8 mouse cellular contexts compared by ENCODE assay signal in the genomic region with DNA sequence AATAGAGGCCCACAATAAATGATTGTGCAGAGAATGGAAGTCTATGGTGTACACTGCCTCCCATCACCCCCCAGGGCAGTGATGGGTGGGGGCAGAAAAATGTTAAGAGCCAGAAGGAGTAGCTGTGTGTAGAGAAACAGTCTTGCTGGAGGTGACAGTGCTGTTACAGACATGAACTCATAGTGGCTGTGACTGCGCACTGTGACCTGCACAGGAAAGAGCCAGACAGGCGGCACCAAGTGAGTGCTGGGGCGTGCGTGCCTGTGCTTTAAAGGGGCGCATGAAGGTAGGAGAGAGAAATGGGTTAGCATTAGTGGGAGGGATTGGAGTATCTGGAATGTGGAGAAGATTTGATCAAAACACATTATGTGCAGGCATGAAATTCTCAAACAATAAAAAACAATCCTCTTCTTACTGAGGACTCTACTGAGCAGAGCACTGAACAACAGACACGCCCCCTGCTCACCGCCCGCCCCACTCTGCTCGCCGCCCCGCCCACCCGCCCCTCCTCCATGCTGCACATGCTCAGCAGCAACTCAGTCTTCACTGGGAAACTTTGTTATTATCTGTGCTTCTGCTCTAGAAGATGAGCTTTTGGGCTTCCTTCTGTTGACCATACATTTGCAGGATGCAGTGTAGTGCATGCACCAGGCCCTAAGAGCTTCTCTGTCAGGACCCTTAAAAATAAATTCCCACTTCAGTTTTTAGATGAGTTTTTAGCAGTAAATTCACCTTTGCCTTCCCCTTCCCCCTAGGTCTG. TPM values are rescaled to one million over a fixed set of nuclear protein-coding genes. Genes with fewer than 3 reads are reported as not detected.
DNase-seq lines count a peak whose midpoint lies in the region; ATAC-seq and TF ChIP-seq lines count a peak whose summit lies in the region.

No protein-coding gene starts in this region.

- intact Hi-C loops in gastrocnemius, adult 2 months (cut with DNase I): no loop called here

- peak overlapping the region; percentile 13; the same call in 1 of the 2 replicates for H3K4me2 ChIP-seq in heart, embryonic 16.5 days (ENCODE audit: low read depth, low read length)
- peak overlapping the region; percentile 44 for H3K4me2 ChIP-seq in forebrain, embryonic 14.5 days (ENCODE audit: low read length)
- H3K4me2 ChIP-seq in neural tube, embryonic 11.5 days (ENCODE audit: low read depth): peak overlapping the region; percentile 37

- no peak overlapping the region for H3K4me3 ChIP-seq in heart, embryonic 16.5 days (ENCODE audit: low read length)
- no peak overlapping the region for H3K4me3 ChIP-seq in forebrain, embryonic 14.5 days (ENCODE audit: low read depth, low read length)
- H3K4me3 ChIP-seq in neural tube, embryonic 11.5 days (ENCODE audit: low read depth, low read length): no peak overlapping the region
- H3K4me3 ChIP-seq in gastrocnemius, adult 2 months: no peak overlapping the region

- no peak for ATAC-seq in heart, embryonic 16.5 days (replicated peaks; ENCODE audit: extremely low read depth, insufficient read depth, low FRiP score)
- ATAC-seq in forebrain, embryonic 14.5 days: peak; percentile 92
- ATAC-seq in neural tube, embryonic 11.5 days (ENCODE audit: insufficient read depth, low FRiP score, low TSS enrichment): peak; percentile 85
- no peak for ATAC-seq in inflammation-experienced regulatory T-cells, adult 6 months
- ATAC-seq in megakaryocyte progenitor cell, adult 5-6 weeks (replicated peaks; ENCODE audit: poor library complexity): no peak

- H3K27ac ChIP-seq in heart, embryonic 16.5 days (ENCODE audit: low read length): no peak overlapping the region
- H3K27ac ChIP-seq in forebrain, embryonic 14.5 days (ENCODE audit: low read depth, low read length): peak overlapping the region; percentile 35; the same call in 1 of the 2 replicates
- peak overlapping the region; percentile 45 for H3K27ac ChIP-seq in neural tube, embryonic 11.5 days (ENCODE audit: low read depth, low read length)
- H3K27ac ChIP-seq in gastrocnemius, adult 2 months: no peak overlapping the region

- no peaks in the 10 kb centered on the region for H3K36me3 ChIP-seq in heart, embryonic 16.5 days (ENCODE audit: control insufficient read depth, insufficient read depth)
- H3K36me3 ChIP-seq in forebrain, embryonic 14.5 days (ENCODE audit: control insufficient read depth, insufficient read depth, low read length): no peaks in the 10 kb centered on the region
- no peaks in the 10 kb centered on the region for H3K36me3 ChIP-seq in neural tube, embryonic 11.5 days (ENCODE audit: control insufficient read depth, insufficient read depth, low read length)

- no peak for TF ChIP-seq CTCF in gastrocnemius, adult 2 months (IDR thresholded peaks at IDR 0.05)

- DNase-seq in heart, postnatal 4 days: no peak
- peak; percentile 49 for DNase-seq in forebrain, embryonic 14.5 days (ENCODE audit: low spot score)
- DNase-seq in kidney, postnatal 36 days: peak; percentile 11 to 55
- peak; percentile 63 for DNase-seq in neural tube, embryonic 11.5 days (ENCODE audit: low spot score)
- no peak for DNase-seq in gastrocnemius, adult 2 months

- no peaks in the 10 kb centered on the region for H3K9me3 ChIP-seq in heart, embryonic 16.5 days (replicated peaks; ENCODE audit: control insufficient read depth, low read length)
- H3K9me3 ChIP-seq in forebrain, embryonic 14.5 days (replicated peaks; ENCODE audit: control insufficient read depth, low read length): no peaks in the 10 kb centered on the region
- H3K9me3 ChIP-seq in neural tube, embryonic 11.5 days (ENCODE audit: control insufficient read depth, low read length): no peaks in the 10 kb centered on the region

- no peak overlapping the region for H3K9ac ChIP-seq in heart, embryonic 16.5 days (ENCODE audit: low read length)
- no peak overlapping the region; the same call in 1 of the 2 replicates for H3K9ac ChIP-seq in forebrain, embryonic 14.5 days (ENCODE audit: low read length)
- H3K9ac ChIP-seq in neural tube, embryonic 11.5 days (ENCODE audit: low read length): 0 out of 2 replicates have a peak overlapping the region, but pooled peaks have one; percentile 12

- H3K27me3 ChIP-seq in heart, embryonic 16.5 days (ENCODE audit: control insufficient read depth, insufficient read depth, low read length): no peaks in the 10 kb centered on the region
- H3K27me3 ChIP-seq in forebrain, embryonic 14.5 days (replicated peaks; ENCODE audit: control insufficient read depth, insufficient read depth, low read length): no peaks in the 10 kb centered on the region
- no peaks in the 10 kb centered on the region for H3K27me3 ChIP-seq in neural tube, embryonic 11.5 days (ENCODE audit: control insufficient read depth, insufficient read depth, low read length)

- 51% methylated on average over 12 of the region's 12 CpGs for WGBS in heart, embryonic 16.5 days
- 14% methylated on average over 12 of the region's 12 CpGs for WGBS in forebrain, embryonic 14.5 days
- WGBS in neural tube, embryonic 11.5 days: 30% methylated on average over 12 of the region's 12 CpGs

- no peaks in the 10 kb centered on the region for H3K4me1 ChIP-seq in heart, embryonic 16.5 days (ENCODE audit: control insufficient read depth, insufficient read depth, low read length)
- H3K4me1 ChIP-seq in forebrain, embryonic 14.5 days (ENCODE audit: control insufficient read depth, insufficient read depth, low read length): no peaks in the 10 kb centered on the region; the same call in 1 of the 2 replicates
- H3K4me1 ChIP-seq in neural tube, embryonic 11.5 days (ENCODE audit: control insufficient read depth, insufficient read depth, low read length): no peaks in the 10 kb centered on the region

RNA-seq across cellular contexts. Expression of a gene that starts 31.6 kb away (rescaled TPM):
- polyA plus RNA-seq in heart, embryonic 16.5 days (2015; fragmentation: Nextera tagmentation; extraction: Ambion mirVana): 0.41 and 0.84 TPM in 2 replicates
- total RNA-seq in heart, postnatal 4 days (2021): under 1 TPM; 0.29 to 0.90 TPM
- polyA plus RNA-seq in forebrain, embryonic 14.5 days (2014; fragmentation: Nextera tagmentation; extraction: Ambion mirVana): not detected in 2 replicates
- not detected in 2 replicates for polyA plus RNA-seq in neural tube, embryonic 11.5 days (2014; fragmentation: Nextera tagmentation; extraction: Ambion mirVana)
- not detected for polyA plus RNA-seq in inflammation-experienced regulatory T-cells, adult 6 months (2017; shearing (Covaris generic))
- not detected for total RNA-seq in gastrocnemius, adult 2 months (2021)
- total RNA-seq in megakaryocyte progenitor cell, adult 5-6 weeks (2015): not detected in 2 replicates
- not detected in 2 replicates for total RNA-seq in megakaryocyte progenitor cell, adult 5-6 weeks (2017)

RNA-seq across cellular contexts. Expression of a gene that starts 41.3 kb away (rescaled TPM):
- 0.16 and 0.19 TPM in 2 replicates for polyA plus RNA-seq in heart, embryonic 16.5 days (2015; fragmentation: Nextera tagmentation; extraction: Ambion mirVana)
- total RNA-seq in heart, postnatal 4 days (2021): under 1 TPM; 0.33 to 0.50 TPM
- 0.19 and 0.31 TPM in 2 replicates for polyA plus RNA-seq in forebrain, embryonic 14.5 days (2014; fragmentation: Nextera tagmentation; extraction: Ambion mirVana)
- polyA plus RNA-seq in neural tube, embryonic 11.5 days (2014; fragmentation: Nextera tagmentation; extraction: Ambion mirVana): 1.2 and 1.5 TPM in 2 replicates
- polyA plus RNA-seq in inflammation-experienced regulatory T-cells, adult 6 months (2017; shearing (Covaris generic)): under 1 TPM in 1 of 3 experiments, not detected in 2; 0.10 TPM
- under 1 TPM; 0.20 to 0.41 TPM for total RNA-seq in gastrocnemius, adult 2 months (2021)
- total RNA-seq in megakaryocyte progenitor cell, adult 5-6 weeks (2015): not detected in 2 replicates
- not detected in 2 replicates for total RNA-seq in megakaryocyte progenitor cell, adult 5-6 weeks (2017)

RNA-seq across cellular contexts. Expression of a gene that starts 45.9 kb away (rescaled TPM):
- 1,449 and 1,610 TPM in 2 replicates for polyA plus RNA-seq in heart, embryonic 16.5 days (2015; fragmentation: Nextera tagmentation; extraction: Ambion mirVana)
- 1,000 to 10,000 TPM; 1,243 to 1,298 TPM for total RNA-seq in heart, postnatal 4 days (2021)
- polyA plus RNA-seq in forebrain, embryonic 14.5 days (2014; fragmentation: Nextera tagmentation; extraction: Ambion mirVana): 634 and 784 TPM in 2 replicates
- polyA plus RNA-seq in neural tube, embryonic 11.5 days (2014; fragmentation: Nextera tagmentation; extraction: Ambion mirVana): 613 and 635 TPM in 2 replicates
- 100 to 1,000 TPM; 235 to 309 (median 282) TPM for polyA plus RNA-seq in inflammation-experienced regulatory T-cells, adult 6 months (2017; shearing (Covaris generic))
- total RNA-seq in gastrocnemius, adult 2 months (2021): 100 to 1,000 TPM; 684 to 874 TPM
- total RNA-seq in megakaryocyte progenitor cell, adult 5-6 weeks (2015): 491 and 507 TPM in 2 replicates
- total RNA-seq in megakaryocyte progenitor cell, adult 5-6 weeks (2017): 601 and 839 TPM in 2 replicates

Comparison
In these comparisons a context has a peak if more than half of its experiments do, and no peak if none do; other contexts are left out.
1. ATAC-seq: peak in forebrain, embryonic 14.5 days (single experiment) and neural tube, embryonic 11.5 days (single experiment); none in heart, embryonic 16.5 days (single experiment), inflammation-experienced regulatory T-cells, adult 6 months (single experiment) and megakaryocyte progenitor cell, adult 5-6 weeks (single experiment).
2. H3K27ac ChIP-seq: peak in forebrain, embryonic 14.5 days (single experiment) and neural tube, embryonic 11.5 days (single experiment); none in heart, embryonic 16.5 days (single experiment) and gastrocnemius, adult 2 months (single experiment).
3. DNase-seq: peak in forebrain, embryonic 14.5 days (single experiment), kidney, postnatal 36 days (2 of 2) and neural tube, embryonic 11.5 days (single experiment); none in heart, postnatal 4 days (single experiment) and gastrocnemius, adult 2 months (single experiment).
4. Peak in every context shown above with its lines, with median percentiles within 50 percentile points of each other: H3K4me2 ChIP-seq.